Mouse (Mus musculus): Measurements from ENCODE around the gene Tsr1.

The Tsr1 gene

GRCm38 (mm10) chr11:74901555-74901954, 3.7 kb downstream of the Tsr1 start:
- no peak for DNase-seq

GRCm38 (mm10) chr11:74902416-74902815, 4.5 kb downstream of the Tsr1 start:
- no peak for DNase-seq

- DNase-seq, result no peak
These were observed 10.0 kb downstream of the Tsr1 start for GRCm38 (mm10) chr11:74907850-74908249.

GRCm38 (mm10) chr11:74908618-74909399, 10.9 kb downstream of the Tsr1 start:
- peak; percentile 41 for DNase-seq

DNA sequence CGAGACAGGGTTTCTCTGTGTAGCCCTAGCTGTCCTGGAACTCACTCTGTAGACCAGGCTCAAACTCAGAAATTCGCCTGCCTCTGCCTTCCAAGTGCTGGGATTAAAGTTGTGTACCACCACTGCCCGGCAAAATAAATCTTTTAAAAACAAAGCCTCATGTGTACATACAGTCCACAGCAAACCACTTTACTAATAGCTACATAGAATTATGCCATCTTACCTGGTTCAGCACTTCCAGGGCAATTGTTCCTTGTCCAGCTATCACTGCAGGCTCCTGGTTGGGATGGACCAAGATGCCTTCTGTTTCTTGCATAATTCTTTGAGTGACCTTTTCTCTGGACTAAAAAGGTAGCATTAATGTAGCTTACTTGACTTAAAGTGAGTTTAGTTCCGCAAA, 12.1 kb downstream of the Tsr1 start:
- no peak for DNase-seq

- DNase-seq, result no peak
These were observed 14.6 kb downstream of the Tsr1 start for GRCm38 (mm10) chr11:74912492-74912891.

DNA sequence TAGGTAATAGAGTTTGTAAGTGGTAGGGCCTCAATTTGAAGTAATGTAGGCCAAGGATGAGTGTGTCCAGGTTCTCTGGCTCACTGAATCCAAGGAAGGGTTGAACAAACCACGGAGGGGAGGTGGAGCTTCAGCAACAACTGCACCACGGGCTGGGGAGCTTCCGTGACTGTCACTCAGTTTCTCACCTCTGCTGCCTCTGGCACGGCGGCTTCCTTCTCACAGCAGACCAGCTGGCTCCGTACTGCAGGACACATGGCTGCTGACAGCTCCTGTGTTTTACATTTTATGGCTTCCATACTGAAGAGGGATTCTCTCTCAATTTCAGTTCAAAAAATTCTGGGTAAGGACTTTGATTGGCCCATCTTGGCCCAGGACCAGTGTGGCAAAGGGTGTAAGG, 21.4 kb downstream of the Tsr1 start:
- no peak for DNase-seq

DNA sequence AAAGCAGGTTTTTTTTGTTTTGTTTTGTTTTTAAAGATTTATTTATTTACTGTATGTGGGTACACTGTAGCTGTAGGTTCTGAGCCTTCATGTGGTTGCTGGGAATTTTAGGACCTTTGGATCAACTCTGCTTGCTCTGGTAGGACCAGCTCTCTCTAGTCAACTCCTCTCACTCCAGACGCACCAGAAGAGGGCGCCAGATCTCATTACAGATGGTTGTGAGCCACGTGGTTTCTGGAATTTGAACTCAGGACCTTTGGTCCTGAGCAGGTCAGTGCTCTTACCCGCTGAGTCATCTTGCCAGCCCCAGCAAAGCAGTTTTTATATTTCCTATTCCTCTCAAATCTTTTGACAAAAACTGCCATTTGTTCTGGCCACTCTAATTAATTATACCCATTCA, 26.3 kb downstream of the Tsr1 start:
- peak; percentile 89 for DNase-seq

- DNase-seq, result peak; percentile 92
These were observed 27.9 kb downstream of the Tsr1 start, which contains the start of the genes Smg6 and Srr for GRCm38 (mm10) chr11:74925577-74926387. Smg6 (plus strand) TSS chr11:74925823. Srr (minus strand) TSS chr11:74925948.

GRCm38 (mm10) chr11:74926388-74927005, 28.6 kb downstream of the Tsr1 start:
- peak; percentile 94 for DNase-seq

DNA sequence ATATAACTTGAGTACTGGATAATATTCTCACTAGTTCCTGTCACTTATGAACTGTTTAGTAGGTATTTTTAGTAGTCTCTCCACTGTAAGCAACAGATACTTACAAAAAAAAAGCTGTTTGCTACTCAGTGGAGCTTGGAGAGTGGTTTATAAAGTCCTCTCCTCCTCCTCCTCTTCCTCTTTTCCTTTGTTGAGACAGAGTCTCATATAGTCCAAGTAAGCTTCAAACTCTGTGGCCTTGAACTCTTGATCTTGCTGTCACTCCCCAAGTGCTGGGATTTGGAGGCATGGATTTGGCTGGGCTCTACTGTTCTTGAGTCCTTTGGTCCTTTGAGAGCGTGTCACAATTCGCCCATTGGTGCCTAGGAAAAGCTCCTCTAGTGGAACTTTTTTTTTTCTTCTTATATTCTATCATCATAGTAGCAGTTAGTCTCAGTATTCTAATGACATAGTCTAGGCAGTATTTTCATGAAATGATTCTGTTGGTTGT, 29.4 kb downstream of the Tsr1 start:
- DNase-seq, result no peak

- DNase-seq, result peak; percentile 69
These were observed 31.2 kb downstream of the Tsr1 start for GRCm38 (mm10) chr11:74929111-74929510.

GRCm38 (mm10) chr11:74930391-74930790, 32.5 kb downstream of the Tsr1 start:
- DNase-seq, result no peak

DNA sequence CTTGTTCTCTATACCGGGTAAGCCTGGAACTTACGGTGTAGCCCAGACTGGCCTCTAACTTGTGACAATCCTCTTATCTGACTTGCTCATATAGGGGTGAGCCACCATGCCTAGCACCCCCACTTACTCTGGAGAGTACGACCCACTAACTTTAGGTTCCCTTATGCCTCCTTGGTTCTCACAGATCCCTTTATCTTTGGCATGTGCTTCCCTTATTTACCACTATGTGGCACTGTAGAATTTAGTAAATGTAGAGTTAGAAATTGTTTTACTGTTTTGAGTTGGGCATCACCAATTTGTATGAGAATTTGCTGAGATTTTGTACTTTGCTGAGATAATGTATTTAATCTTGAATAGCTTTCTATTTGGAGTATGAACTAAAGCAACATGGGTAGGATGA, 48.5 kb downstream of the Tsr1 start:
- peak; percentile 67 for DNase-seq

DNA sequence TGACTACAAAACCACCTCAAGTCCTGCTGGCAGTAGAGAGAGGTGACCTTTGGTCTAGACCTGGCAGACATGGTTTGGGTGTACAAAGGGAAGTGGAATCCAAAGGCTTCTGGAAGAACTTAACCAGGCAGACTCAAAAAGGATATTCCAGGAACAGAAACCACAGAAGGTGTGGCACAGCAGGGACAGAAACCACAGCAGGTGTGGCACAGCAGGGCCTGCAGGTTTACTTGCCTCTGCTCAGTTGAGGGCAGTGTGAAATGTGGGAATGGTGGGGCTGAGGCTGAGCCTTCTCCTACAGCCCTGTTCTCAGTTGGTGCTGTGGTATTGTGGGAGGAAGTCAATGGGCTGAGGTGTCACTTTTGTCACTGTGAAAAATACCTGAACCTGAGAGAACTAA, 57.0 kb downstream of the Tsr1 start:
- peak; percentile 74 for DNase-seq

DNA sequence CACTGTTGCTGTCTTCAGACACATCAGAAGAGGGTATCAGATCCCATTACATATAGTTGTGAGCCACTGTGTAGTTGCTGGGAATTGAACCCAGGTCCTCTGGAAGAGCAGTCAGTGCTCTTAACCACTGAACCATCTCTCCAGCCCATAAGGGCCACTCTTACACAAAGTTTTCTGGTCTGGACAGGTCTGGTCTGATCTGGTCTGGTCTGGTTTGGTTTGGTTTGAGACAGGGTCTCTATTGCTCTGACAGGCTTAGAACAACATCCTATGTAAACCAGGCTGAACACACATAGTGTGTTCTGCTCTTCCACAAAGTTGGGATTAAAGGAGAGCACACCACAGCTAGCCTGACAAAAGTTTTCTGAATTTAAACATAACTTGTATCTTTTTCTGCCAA, 58.1 kb downstream of the Tsr1 start:
- no peak for DNase-seq

DNA sequence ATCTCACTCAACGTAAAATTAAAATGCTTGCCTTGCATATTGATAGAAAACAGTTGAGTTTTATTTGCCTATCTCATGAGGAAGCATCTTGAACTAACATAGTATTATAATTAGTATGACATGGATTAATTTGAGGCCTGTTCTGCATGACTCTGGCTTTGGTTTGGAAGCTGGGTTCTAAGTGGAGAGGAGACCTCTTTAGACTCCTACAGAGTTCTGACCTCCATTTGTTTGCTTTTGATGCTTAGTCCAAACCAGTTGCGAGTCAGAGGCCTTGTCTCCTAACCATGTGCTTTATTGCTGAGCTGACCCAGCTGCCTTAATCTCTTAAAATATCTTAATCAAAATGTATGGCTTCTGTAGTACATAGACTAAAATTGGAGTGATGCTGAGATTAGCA, 59.7 kb downstream of the Tsr1 start:
- no peak for DNase-seq
